Mouse (Mus musculus): ENCODE measurements at regions not wholly inside any gene's neighbourhood (a gene's known extent, or its start where the extent isn't known, plus 50 kb on each side); places are given as distances from the start of the nearest gene placed in this dataset.
A peak's percentile ranks its signal among the peaks of the same experiment; 100 is the strongest.
"Not testable (repeated sequence)": the region's sequence is repeated elsewhere in the genome, so short reads cannot be mapped to it uniquely, and the experiment has no call there.

DNA sequence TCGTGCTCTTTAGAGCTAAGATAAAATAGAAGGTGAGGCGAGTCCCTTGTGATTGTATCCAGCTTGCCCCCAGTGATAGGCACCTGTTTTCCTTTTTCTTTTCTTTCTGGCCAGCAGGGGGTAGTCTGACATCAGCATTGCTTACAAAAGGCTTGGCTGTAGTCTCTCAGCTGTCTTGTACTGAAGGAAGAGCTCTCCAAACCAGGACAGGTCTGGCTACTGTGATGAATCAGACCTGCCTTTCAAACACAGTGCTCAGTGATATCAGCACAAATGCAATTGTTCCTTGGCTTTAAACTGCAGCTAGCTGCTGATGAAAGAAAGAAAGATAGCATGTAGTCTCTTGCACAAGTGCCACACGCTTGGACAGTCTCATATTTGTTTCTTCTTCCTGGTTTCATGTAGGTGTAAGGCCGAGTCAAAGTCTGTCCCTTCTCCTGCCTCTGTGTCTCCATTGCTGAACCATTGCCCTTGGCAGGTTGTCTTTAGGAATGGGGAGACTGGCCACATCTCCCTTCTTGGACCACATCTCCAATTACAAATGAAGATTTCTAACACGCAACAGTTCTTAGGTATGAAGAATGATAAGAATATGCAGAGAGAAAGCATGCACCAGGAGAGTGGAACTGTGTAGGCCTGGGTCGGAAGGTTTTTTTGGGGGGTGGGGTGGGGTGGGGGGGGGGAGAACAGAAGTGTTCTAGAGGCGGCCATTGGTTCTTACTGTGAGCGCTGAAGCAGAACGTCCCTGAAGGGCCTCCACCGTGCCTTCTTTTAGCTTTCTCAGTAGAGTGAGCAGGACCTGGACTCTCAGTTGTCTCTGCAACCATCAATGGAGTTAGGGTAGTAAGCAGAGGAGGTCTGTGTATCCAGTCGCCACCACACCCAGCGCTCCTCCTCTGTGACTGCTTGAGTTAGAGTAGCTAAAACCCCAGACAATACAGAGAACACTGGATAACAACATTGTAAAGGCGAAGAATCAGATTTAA, 200.9 kb downstream of the Faxc start:
- DNase-seq (ENCODE audit: low read depth): peak; percentile 9

DNA sequence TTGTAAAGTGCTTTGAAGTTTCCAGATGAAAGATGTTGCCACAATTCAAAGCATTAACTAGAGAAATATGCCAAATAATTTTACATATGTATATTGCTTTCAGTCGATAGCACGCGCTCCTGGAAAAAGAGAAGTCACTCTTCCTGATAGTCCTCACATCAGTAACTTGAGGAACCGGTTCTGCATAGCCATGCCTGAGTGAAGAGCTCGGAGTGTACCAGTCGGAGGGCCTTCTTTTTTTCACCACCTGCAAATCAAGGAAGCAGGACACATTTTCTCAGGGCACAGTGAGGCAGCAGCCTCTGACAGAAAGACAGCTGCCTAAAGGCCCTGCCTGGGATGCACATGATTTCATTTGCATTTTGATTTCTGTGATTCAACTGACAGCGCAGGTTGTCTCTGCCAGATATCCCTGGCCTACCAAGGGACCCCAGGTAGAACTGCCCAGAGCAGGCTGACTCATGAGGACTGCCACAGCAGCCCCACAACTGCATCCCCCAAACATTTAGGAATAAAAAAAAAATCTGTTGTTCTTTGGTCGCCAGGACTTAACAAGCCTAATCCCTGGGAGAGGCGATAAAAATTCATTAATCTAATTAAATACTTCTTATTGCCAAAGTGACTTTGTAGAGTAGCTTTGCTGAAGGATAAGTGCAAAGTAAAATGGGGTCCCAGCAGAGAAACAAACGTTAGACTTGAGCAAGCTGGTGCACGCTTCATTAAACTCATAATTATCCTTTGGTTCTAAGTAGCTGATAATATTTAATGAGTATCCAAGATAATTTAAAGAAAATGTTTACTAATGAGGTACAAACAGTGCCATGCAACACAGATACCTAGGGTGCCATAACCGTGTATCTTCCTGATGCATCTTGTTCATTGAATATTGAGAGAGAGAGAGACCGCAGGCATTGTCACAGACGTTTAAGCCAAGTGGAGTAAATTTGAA, 202.7 kb downstream of the Faxc start:
- no peak for DNase-seq (ENCODE audit: low read depth)

DNA sequence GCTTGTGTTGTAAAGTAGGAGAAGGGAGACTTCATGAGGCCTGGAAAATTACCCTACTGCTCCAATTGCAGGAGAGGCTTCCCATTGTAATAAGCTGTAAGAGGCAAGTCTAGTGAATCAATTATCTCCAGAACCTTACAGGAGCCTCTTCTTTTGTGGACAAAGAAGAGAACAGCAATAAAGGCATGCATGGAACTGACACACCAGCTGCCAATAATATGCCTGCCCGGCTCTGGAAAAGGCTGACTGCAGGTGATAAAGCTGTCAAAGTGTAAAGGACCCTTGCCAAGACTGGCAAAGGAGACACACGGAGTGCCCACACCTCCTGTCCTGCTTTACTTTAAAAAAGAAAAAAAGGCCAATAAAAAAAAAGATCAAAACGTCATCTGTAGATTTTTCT, 209.0 kb downstream of the Faxc start:
- no peak for DNase-seq (ENCODE audit: low read depth)

DNA sequence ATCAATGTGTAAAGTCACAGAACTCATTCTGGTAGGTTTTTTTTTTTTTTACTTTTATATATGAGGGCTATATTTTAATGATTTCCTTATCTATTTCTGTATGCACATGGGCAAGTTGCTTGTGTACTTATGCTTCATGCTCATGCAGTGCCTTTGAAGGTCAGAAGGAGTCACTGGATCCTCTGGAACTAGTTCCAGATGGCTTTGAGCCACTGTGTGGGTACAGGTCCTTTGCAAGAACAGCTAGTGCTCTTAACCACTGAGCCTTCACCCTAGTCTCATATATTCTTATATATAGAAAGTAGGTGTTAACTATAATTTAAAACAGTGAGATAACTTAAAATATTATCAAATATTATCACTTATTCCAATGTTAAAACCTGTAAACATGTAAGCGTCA, 212.4 kb downstream of the Faxc start:
- DNase-seq (ENCODE audit: low read depth): no peak

DNA sequence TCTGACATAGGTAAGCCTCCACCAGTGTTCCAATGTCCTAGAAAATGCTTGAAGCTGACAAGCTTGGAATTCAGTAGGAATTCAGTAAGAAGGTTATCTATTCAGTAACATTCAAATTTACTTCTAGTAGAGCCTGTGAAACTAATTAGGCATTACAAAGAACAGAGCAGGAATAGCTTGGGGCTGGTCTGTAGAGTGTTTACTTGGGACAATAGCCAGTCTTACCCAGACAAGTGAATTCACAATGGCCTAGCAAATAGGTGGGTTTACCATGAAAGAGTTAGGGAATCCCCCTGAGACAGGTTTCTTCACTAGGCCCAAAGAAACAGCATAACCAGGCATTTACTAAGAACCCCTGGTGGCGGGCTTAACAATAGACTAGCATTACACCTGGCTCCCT, 212.5 kb upstream of the Fbxl4 start:
- DNase-seq (ENCODE audit: low read depth): not testable (repeated sequence)

DNA sequence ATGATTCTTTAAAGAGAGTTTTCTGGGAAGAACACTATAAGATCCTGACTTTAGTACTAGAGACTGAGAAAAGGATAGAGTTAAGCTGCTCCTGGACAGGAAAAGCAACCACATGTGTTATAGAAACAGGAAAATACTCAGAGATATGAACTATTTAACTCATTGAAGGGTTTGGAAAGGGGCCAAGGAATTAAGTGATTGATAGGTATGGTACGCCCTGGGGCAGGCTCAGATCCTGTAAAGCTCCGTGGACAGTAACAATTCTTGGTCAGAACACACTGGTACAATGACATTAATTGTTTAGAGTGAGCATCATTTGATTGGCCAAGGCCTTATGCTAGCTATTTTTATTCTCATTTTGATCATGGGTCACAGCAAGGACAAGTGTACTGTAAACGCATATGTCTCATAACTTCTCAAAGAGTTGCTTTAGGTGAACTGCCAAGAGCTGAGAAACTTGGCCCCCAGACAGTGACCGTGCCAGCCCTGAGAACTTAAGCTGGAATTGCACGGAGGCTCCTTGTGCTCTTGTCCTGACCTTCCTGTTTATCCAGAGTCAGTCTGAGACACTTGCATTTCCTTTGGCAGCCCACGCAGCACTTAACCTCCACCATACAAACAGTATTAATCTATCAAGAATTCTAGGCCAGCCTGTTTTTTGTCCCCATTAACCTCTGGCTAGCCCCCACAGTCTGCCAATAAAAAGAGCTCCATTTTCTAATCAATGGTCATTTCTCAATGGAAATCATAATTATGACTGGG, 210.5 kb upstream of the Fbxl4 start:
- no peak for DNase-seq (ENCODE audit: low read depth)

DNA sequence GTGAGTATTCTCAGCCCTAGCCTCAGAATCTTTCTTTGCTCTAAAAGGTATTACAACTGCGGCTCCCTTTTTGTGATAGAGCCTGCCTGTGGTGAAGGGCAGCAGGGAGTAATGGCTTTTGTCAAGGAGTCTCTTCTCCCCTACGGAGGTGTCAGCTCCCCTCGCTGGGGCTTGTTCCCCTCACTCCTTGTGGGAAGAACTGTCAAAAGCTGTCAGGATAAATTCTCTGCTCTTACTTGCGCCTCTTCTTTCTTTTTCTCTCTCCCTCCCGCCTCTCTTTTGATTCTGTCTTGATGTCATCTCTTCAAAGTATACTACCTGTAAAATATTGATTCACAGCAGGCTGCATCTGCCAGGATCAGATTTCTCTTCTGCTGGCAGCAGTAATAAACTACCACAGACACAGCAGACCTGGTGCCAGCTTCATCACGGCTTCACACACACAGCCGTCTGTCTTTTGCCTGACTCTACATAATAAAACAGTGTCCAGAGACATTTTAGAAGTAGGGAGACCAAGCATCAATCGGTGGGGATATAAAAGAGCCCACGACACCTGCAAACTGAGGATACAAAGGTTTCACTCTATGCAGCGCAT, 205.3 kb upstream of the Fbxl4 start:
- no peak for DNase-seq (ENCODE audit: low read depth)

DNA sequence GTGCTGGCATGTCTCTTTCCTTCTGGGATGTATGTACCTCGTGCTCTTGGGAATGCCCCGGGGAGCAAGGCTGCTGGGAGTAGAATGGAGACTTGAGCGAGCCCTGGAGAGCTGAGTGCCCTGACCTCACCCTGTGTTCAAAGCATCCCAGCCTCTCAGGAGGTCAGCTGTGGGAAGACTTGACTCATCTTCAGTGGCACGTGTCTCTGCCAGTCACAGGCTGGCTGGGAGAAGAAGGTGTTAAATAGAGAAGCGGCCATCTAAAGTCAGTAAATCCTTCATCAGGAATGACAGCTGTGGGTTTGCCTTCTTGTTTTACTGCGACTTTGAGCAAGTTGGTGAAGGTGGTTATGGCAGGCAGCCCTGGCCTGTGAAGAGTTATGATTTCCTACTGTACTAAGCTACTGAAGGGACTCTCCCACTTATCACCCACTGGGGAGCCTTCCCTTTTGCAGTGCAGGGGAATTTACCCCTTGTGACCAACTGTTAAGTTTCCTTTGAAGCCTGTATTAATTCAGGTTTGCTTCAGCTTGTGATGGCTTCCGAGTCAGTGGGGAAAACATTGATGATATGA, 204.3 kb upstream of the Fbxl4 start:
- no peak for DNase-seq (ENCODE audit: low read depth)

DNA sequence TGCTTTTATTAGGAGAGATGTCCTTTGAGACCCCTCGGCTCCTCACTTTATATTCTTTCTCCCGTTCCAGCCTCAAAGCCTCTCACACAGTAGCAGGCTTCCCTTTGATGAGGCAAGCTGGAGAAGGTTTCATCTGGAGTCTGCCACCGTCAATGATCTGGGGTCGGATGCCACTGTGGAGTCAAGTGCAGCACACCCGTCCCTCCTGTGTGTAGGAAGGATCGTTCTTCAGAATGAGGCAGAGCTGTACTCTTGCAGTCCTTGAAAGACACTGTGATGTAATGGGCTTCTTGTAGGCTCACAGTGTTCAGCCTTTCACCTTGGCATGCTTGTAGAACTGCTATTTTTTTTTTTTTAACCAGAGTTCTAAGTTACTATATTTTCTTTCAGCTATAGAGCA, 203.7 kb upstream of the Fbxl4 start:
- no peak for DNase-seq (ENCODE audit: low read depth)

DNA sequence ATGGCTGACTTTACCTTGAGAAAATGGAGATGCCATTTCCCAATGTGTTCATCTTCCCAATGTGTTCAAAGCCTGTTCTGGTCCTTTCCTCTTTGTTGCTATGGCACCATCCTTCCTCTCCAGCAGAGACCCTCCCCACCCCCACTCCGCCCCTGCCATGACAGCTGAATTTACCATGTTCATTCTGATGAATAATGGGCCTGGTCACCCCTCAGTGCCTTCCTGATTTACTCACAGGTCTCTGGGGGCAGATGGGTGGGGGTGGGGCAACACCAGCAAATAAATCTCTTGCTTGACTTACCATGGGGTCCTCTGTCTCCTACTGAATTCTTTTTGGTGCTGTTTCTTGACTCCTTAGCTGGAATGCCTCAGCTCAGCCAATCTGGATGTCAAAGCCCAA, 170.9 kb upstream of the Fbxl4 start:
- DNase-seq (ENCODE audit: low read depth): no peak

DNA sequence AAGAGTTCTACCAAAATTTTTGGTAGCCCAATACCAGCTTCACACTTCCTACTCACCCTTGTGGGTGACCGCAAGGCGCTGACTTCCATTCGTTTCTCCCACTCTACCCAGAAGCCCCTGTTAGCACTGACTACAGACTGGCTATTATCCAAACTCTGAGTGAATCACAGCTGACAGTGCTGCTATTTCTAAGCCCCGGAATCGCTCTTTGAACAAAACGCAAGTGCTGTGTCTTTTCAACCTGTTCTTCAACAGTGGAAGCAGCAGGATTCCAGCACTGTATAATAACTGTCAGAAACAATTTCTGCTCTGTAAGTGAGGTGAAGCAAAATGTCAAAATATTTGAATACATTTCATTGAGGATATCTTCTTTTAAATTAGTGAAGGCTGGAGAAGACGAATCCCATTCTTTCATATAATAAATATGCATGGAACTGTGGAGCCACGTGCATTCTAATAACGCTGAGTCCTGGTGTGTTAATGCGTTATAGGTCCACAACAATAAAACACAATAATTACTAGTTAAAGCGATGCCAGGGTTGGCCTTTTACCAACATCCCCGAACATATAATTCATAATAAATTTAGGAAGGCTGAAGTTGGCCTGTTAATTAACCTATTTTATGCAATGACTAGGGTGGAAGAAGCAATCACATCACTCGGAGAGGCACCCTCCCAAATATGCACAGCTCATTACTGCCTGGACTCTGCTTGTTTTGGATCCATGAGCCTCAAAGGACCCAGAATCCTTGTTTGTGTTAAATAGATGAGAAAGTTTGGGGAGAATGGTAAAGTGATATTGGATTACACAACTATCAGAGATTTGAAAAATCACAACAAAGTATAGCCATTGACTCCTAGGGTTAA, 169.0 kb upstream of the Fbxl4 start:
- DNase-seq (ENCODE audit: low read depth): no peak

DNA sequence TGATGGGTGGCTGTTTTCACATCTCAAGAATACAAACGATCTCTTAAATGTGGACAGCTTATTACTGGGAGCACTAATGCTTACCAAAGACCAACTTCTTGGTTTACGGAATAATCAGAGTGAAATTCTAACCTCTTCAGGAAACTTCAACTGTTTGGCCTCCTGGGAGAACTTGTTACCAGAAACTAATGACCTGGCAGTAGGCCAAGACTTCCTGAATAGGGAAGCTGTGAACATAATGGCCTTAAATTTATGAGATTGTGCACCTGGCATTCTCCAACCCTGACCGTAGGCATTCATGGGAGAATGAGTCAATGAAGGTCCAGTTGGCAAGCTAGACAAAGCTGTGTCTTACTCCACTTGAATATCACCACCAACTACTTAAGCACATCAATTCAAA, 160.8 kb upstream of the Fbxl4 start:
- DNase-seq (ENCODE audit: low read depth): no peak

DNA sequence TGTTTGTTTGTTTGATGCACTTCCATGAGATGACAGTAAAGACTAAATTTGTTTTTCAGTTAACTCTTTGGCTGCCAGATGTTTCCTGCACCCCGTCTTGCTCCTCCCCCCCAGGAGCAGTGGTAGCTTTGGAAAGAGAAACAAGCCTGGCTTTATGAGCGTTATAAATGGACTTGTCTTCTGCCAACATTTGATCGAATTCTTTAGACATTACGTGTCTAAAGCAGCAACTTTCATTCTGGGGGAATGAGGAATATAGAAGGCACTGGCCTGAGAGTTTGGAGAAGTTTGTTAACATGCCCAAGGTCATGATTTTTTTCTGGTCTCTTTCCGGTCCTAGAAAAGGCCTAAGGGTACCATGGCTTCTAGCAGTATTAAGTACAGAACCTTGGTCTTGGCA, 148.8 kb upstream of the Fbxl4 start:
- DNase-seq (ENCODE audit: low read depth): no peak

DNA sequence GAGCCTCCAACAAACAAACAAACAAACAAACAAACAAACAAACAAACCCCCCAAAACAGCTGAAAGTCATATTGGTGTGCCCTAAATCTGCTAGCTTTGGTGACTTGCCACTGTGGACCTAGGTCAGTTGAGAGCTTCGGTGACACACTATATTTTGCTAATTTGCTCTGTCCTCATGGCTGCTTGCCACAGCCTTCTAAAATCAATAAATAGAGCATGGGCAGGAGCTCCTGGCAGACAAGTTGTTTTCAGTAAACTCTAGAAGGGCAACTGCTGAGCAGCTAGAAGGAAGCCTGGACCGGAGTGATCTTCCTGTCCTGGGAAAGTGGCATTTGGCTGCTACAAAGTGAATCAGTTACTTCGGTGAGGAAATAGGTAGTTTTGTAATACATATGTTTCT, 119.7 kb upstream of the Fbxl4 start:
- no peak for DNase-seq (ENCODE audit: low read depth)

DNA sequence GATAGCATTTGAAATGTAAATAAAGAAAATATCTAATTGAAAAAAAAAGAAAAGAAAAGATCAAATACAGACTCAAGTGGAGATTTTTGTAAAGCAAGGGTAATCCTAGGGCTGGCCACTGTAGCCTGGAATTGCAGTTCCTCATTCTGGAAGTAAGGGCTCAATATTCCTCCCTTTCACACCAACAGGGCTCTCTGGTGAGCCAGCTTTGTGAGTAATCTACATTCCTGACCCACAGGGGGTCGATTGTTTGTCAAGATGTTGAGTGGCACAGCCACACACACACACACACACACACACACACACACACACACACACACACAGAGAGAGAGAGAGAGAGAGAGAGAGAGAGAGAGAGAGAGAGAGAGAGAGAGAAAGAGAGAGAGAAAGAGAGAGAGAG, 107.1 kb upstream of the Fbxl4 start:
- DNase-seq (ENCODE audit: low read depth): not testable (repeated sequence)

DNA sequence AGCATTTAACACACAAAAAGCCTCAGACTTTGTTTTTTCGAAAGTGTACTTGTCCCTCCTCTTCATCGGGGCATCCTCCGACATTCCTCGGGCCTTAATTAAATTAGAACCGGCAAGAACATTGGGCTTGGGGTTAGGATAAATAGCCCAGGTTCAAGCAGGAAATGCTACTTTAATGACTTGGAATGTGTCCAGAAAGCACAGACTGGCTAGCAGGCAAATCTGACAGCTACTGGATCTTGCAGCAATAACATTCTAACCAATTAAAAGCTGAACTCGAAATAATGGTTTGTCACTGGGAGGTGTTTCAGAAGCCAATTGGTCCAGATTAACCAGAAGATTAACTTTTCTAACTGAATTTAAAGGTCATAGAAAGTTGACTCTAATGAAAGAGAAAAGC, 93.4 kb upstream of the Fbxl4 start:
- DNase-seq (ENCODE audit: low read depth): no peak

DNA sequence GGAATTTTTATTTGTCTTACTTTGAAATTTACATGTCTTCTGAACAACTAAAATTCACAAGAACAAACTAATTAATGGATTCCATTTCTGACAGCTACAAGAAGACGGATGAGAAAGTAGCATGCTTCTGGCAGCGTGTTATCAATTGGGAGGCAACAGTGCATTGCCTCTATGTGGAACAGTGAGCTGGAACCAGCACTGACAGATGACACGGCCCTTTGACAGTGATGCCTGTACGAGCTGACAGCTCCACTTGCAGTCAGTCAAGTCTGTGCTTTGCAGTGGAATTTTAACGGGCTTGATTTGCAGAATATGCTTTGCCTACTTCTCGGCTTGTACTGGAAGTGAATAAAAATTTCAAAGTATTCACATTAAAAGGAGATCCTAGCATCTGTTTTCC, 88.3 kb upstream of the Fbxl4 start:
- DNase-seq (ENCODE audit: low read depth): no peak

DNA sequence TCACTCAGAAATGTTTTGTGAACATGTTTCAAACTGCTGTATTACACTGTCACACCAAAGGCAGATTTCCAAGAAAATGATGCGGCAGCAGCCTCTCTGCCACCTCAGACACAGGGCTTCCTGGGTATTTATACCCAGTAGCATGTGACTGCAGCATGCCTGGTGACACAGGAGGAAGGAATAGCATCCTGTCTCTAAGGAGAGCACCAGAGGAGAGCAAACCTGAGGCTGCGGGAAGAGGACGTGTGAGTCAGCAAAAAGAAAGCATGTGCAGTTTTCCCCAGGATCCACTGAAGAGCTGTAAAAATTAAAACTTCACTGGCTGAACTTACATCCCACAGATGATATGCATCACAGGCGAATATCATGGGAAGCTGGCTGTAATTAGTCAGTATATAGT, 83.2 kb upstream of the Fbxl4 start:
- DNase-seq (ENCODE audit: low read depth): no peak

DNA sequence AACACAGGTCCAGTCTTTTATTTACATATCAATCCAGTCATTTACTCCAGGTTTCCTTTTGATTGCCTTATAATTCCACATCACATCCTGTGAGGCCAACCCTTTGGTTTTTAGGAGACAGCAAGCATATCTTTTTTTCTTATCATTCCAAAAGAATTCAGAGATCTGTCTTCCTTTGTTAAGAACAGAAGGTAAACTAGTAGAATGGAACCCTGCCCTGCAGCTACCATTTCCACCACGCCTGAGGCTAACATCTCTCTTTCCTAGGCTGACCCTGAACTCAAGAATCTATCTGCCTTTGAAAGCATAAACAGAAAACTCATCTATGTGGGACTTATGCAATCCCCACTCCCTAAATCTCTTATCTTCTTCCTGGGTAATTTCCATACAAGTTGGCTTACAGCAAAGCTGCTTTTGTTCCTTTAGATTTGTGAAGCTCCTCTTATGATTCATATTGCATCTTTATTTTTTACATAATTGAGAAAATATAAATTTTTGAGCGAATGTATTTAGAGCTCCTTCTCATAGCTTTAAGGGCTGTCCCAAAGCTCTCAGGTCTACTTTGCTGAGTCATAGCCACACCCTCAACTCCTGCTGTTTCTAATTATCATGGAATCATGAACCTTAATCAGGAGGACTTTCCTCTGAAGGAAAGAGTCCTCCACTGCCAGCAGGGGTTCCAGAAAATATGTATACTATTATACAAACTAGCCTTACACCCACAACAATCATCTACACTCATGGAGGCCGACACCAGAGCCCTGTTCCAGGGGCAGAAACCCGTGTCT, 74.6 kb upstream of the Fbxl4 start:
- no peak for DNase-seq (ENCODE audit: low read depth)

DNA sequence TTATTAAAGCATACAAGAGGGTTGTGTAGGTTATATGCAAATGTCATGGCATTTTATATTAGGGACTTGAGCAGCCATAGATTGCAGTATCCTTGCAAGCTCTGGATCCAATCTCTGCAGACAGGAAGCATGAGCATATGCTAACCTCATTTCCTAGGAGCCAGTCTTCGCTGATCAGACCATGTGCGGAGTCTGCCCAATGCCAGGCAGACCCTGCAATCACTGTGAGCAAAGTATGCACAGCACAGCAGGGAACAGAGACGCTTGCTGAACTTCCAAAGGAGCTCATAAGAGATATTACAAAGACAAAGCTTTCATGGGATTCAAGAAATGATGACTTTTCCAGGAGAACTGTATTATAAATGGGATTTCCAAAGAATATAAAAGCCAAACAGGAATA, 65.2 kb upstream of the Fbxl4 start:
- DNase-seq (ENCODE audit: low read depth): no peak
